Mouse (Mus musculus): ENCODE results near the gene Elf4. TPM values are rescaled to one million over a fixed set of nuclear protein-coding genes. Genes with fewer than 3 reads are reported as not detected.

Elf4 gene
- 7.0 TPM for polyA plus RNA-seq (2012; fragmentation: generic; extraction: Trizol)

DNA sequence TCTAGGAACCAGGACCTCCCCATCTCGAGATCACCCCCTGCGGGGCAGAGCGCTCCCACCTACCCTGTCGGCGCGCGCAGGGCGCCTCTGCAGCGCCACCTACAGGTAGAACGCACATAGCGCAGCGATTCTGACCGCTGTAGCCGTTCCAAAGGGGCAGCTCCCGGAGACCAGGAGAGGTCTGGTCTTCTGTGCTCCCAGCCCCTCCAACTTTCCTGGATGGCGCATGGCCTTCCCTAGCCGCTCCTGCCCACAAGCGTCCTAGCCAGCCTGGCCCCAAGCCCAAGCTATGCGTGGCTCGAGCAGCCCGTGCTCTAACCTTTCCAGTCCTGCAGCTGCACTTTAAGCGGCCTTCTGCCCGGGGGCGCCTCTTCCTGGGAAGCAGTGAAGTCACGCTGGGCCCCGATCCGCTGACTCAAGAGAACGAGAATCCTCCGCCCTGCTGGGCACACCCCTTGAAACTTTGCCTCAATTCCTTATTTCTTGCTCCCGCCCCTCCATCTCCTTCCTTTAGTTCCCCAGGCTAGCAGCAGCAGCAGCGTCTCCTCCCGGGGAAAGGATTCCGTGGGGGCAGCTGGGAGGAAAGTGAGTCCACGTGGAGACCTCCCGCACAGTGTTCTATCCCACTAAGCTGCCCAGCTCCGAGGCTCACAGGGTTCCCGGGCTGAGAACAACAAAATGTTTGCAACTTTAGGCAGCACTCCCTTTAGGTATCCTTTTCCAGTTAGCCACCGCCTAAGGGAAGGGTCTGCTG is at the start of gene Elf4:
TSS of gene Elf4 (minus strand) at position 379 of the 754 bp plus-strand sequence.
- no peaks in the 10 kb centered on the region for H3K27me3 ChIP-seq (ENCODE audit: control insufficient read depth, insufficient read depth, insufficient read length)
- no peaks in the 10 kb centered on the region for H3K79me2 ChIP-seq (ENCODE audit: control insufficient read depth, insufficient read depth)

DNA sequence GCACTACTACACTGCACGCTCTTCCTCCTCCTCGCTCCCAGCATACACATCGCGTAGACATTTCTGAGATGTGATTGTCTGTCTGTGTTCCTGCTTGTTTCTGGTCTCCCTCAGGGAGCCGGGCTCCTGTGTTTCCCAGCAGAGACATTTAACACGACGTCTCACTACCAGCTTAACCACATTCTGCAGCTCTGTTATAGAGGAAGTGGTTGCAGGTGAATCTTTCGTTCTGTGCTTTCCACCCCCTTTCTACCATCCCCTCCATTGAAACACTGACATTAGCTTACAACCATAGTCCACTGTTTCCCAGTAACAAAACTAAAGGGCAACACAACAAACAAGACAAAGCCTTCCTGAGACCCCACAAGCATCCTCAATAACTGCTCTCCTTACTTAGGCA is 30.8 kb upstream of the Elf4 start:
- H3K4me3 ChIP-seq: no peak overlapping the region
- H3K36me3 ChIP-seq (ENCODE audit: control insufficient read depth, insufficient read depth): peaks cover 18% of the 10 kb centered on the region
- H3ac ChIP-seq (ENCODE audit: control insufficient read depth, insufficient read length): no peak overlapping the region
- TF ChIP-seq TCF12 (IDR thresholded peaks at IDR 0.05; ENCODE audit: insufficient read depth, poor library complexity, severe bottlenecking) (no peak), POLR2AphosphoS2 (IDR thresholded peaks at IDR 0.05; ENCODE audit: insufficient read length, low read depth) (no peak), MAX (IDR thresholded peaks at IDR 0.05; ENCODE audit: low read depth) (no peak), CEBPB (IDR thresholded peaks at IDR 0.05; ENCODE audit: insufficient read depth, poor library complexity, severe bottlenecking) (no peak), USF1 (IDR thresholded peaks at IDR 0.05; ENCODE audit: low read depth) (no peak), SRF (IDR thresholded peaks at IDR 0.05; ENCODE audit: control insufficient read depth, insufficient read length, low read depth) (no peak), MYOG (IDR thresholded peaks at IDR 0.05; ENCODE audit: control insufficient read depth in 1 of 3, insufficient read depth in 1 of 3, insufficient read length in 2 of 3, low read depth in 2 of 3) (no peak), REST (IDR thresholded peaks at IDR 0.05; ENCODE audit: insufficient read depth, insufficient read length) (no peak), TCF3 (IDR thresholded peaks at IDR 0.05; ENCODE audit: insufficient read length, low read depth) (no peak), E2F4 (IDR thresholded peaks at IDR 0.05; ENCODE audit: insufficient read depth) (no peak), POLR2A (IDR thresholded peaks at IDR 0.05; ENCODE audit: insufficient read length, low read depth) (no peak), MYOD1 (IDR thresholded peaks at IDR 0.05; ENCODE audit: control insufficient read depth in 1 of 3, insufficient read length in 2 of 3, low read depth in 2 of 3) (no peak)
- H3K27me3 ChIP-seq (ENCODE audit: control insufficient read depth, insufficient read depth, insufficient read length): no peaks in the 10 kb centered on the region
- no peaks in the 10 kb centered on the region for H3K79me2 ChIP-seq (ENCODE audit: control insufficient read depth, insufficient read depth)
- H3K4me2 ChIP-seq (ENCODE audit: low read depth): no peak overlapping the region

More for the DNA sequence above, at the start of gene Elf4:
- no peak for TF ChIP-seq TCF12 (IDR thresholded peaks at IDR 0.05; ENCODE audit: insufficient read depth, poor library complexity, severe bottlenecking)
- no peak for TF ChIP-seq USF1 (IDR thresholded peaks at IDR 0.05; ENCODE audit: low read depth)
- TF ChIP-seq CEBPB (IDR thresholded peaks at IDR 0.05; ENCODE audit: insufficient read depth, poor library complexity, severe bottlenecking): no peak
- peak; percentile 34 for TF ChIP-seq POLR2A (IDR thresholded peaks at IDR 0.05; ENCODE audit: insufficient read length, low read depth)
- Histone ChIP-seq H3ac (ENCODE audit: control insufficient read depth, insufficient read length) (no peak within 1 kb of the TSS), H3K4me3 (peak within 1 kb of the TSS; percentile 17), H3K36me3 (ENCODE audit: control insufficient read depth, insufficient read depth) (no peaks in the 10 kb centered on the region), H3K4me2 (ENCODE audit: low read depth) (peak within 1 kb of the TSS; percentile 80)

DNA sequence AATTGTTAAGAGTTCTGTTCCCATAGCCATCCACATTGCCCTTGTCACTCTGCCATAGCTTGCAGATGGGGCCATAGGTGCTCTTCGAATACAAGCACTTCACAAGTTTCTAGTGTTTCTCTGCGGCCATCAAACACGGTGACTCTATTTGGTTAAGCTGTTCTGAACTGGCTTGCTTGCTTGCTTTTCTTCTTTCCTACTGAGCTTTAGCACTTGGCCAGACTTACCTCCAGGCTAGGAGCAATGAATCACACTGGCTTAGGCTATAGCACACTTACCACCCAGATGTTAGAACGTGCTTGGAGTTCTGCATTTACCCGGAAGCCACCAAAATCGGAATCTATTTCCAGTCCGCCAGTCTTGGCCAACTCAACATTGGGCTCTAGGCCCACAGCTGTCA is 18.8 kb upstream of the Elf4 start:
- Histone ChIP-seq H3K4me2 (ENCODE audit: low read depth) (no peak overlapping the region), H3K36me3 (ENCODE audit: control insufficient read depth, insufficient read depth) (peaks cover 5% of the 10 kb centered on the region), H3K27me3 (ENCODE audit: control insufficient read depth, insufficient read depth, insufficient read length) (no peaks in the 10 kb centered on the region), H3K4me3 (no peak overlapping the region), H3ac (ENCODE audit: control insufficient read depth, insufficient read length) (no peak overlapping the region), H3K79me2 (ENCODE audit: control insufficient read depth, insufficient read depth) (no peaks in the 10 kb centered on the region)
- TF ChIP-seq MYOG (IDR thresholded peaks at IDR 0.05; ENCODE audit: control insufficient read depth in 1 of 3, insufficient read depth in 1 of 3, insufficient read length in 2 of 3, low read depth in 2 of 3): no peak
- no peak for TF ChIP-seq MAX (IDR thresholded peaks at IDR 0.05; ENCODE audit: low read depth)
- TF ChIP-seq POLR2A (IDR thresholded peaks at IDR 0.05; ENCODE audit: insufficient read length, low read depth): no peak
- TF ChIP-seq REST (IDR thresholded peaks at IDR 0.05; ENCODE audit: insufficient read depth, insufficient read length): no peak
- TF ChIP-seq CEBPB (IDR thresholded peaks at IDR 0.05; ENCODE audit: insufficient read depth, poor library complexity, severe bottlenecking): no peak
- TF ChIP-seq POLR2AphosphoS2 (IDR thresholded peaks at IDR 0.05; ENCODE audit: insufficient read length, low read depth): no peak

DNA sequence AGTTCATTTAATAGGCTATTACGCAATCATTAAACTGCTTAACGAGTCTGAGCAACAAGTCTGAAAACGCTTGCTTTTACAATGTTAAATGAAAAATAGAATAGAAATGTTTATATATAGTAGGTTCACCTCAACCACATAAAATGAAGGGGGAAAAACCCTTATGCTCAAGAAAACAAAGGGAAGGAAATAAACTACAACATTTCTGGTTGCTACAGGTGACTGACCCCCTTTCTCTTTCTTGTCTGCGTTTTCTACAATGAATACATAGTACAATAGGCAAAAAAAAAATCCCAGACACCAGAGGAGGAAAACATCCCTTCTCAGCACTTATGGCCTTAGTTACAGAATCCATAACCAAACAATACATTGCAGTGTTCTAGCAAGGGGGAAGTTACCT is 18.2 kb upstream of the Elf4 start:
- Histone ChIP-seq H3K27me3 (ENCODE audit: control insufficient read depth, insufficient read depth, insufficient read length) (no peaks in the 10 kb centered on the region), H3ac (ENCODE audit: control insufficient read depth, insufficient read length) (no peak overlapping the region), H3K4me2 (ENCODE audit: low read depth) (no peak overlapping the region), H3K4me3 (no peak overlapping the region), H3K36me3 (ENCODE audit: control insufficient read depth, insufficient read depth) (peaks cover 5% of the 10 kb centered on the region), H3K79me2 (ENCODE audit: control insufficient read depth, insufficient read depth) (no peaks in the 10 kb centered on the region)
- no peak for TF ChIP-seq MYOG (IDR thresholded peaks at IDR 0.05; ENCODE audit: control insufficient read depth in 1 of 3, insufficient read depth in 1 of 3, insufficient read length in 2 of 3, low read depth in 2 of 3)
- no peak for TF ChIP-seq E2F4 (IDR thresholded peaks at IDR 0.05; ENCODE audit: insufficient read depth)
- no peak for TF ChIP-seq CEBPB (IDR thresholded peaks at IDR 0.05; ENCODE audit: insufficient read depth, poor library complexity, severe bottlenecking)
- TF ChIP-seq POLR2A (IDR thresholded peaks at IDR 0.05; ENCODE audit: insufficient read length, low read depth): no peak
- no peak for TF ChIP-seq TCF3 (IDR thresholded peaks at IDR 0.05; ENCODE audit: insufficient read length, low read depth)
- no peak for TF ChIP-seq MYOD1 (IDR thresholded peaks at IDR 0.05; ENCODE audit: control insufficient read depth in 1 of 3, insufficient read length in 2 of 3, low read depth in 2 of 3)
- no peak for TF ChIP-seq REST (IDR thresholded peaks at IDR 0.05; ENCODE audit: insufficient read depth, insufficient read length)

DNA sequence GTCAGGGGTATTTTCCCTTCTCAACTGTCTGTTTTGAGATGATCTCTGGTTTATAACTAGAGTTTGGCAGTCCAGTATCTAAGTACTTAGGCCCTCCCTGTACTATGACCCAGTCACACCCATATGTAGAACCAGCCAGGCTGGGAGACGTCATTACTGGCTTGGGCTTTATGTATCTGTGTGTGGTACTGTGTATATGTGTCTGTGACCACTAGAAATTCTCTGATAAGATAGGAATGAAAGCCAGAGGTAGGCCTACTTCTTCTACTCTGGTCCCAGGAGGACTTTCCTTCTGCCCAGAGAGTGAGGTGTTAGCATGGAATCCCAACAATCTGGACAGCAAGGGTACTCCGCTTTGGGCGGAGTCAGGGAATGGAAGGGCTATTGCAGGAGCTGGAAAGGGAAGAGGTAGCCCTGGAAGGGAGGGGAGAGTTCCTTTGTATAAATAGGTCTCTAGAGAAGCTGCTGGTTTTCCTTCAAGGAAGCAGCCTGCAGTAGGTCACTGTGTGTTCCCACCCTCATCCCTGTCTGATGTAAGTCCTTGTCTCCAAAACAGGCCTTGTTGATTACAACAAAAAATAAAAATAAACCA is 4.5 kb upstream of the Elf4 start:
- Histone ChIP-seq H3ac (ENCODE audit: control insufficient read depth, insufficient read length) (no peak overlapping the region), H3K79me2 (ENCODE audit: control insufficient read depth, insufficient read depth) (no peaks in the 10 kb centered on the region), H3K27me3 (ENCODE audit: control insufficient read depth, insufficient read depth, insufficient read length) (no peaks in the 10 kb centered on the region), H3K4me2 (ENCODE audit: low read depth) (no peak overlapping the region), H3K36me3 (ENCODE audit: control insufficient read depth, insufficient read depth) (no peaks in the 10 kb centered on the region), H3K4me3 (no peak overlapping the region)
- no peak for TF ChIP-seq REST (IDR thresholded peaks at IDR 0.05; ENCODE audit: insufficient read depth, insufficient read length)
- no peak for TF ChIP-seq TCF12 (IDR thresholded peaks at IDR 0.05; ENCODE audit: insufficient read depth, poor library complexity, severe bottlenecking)
- no peak for TF ChIP-seq SRF (IDR thresholded peaks at IDR 0.05; ENCODE audit: control insufficient read depth, insufficient read length, low read depth)
- TF ChIP-seq POLR2A (IDR thresholded peaks at IDR 0.05; ENCODE audit: insufficient read length, low read depth): no peak
- no peak for TF ChIP-seq MYOG (IDR thresholded peaks at IDR 0.05; ENCODE audit: control insufficient read depth in 1 of 3, insufficient read depth in 1 of 3, insufficient read length in 2 of 3, low read depth in 2 of 3)
- TF ChIP-seq USF1 (IDR thresholded peaks at IDR 0.05; ENCODE audit: low read depth): no peak
- no peak for TF ChIP-seq MAX (IDR thresholded peaks at IDR 0.05; ENCODE audit: low read depth)
- TF ChIP-seq TCF3 (IDR thresholded peaks at IDR 0.05; ENCODE audit: insufficient read length, low read depth): no peak
- no peak for TF ChIP-seq POLR2AphosphoS2 (IDR thresholded peaks at IDR 0.05; ENCODE audit: insufficient read length, low read depth)
- no peak for TF ChIP-seq CEBPB (IDR thresholded peaks at IDR 0.05; ENCODE audit: insufficient read depth, poor library complexity, severe bottlenecking)

All from myocyte (in vitro differentiated cells).